In genomic region chr19:8991871-8992735, GRCm38 (mm10) we compare ENCODE assay signal across 8 mouse cellular contexts. TPM values are rescaled to one million over a fixed set of nuclear protein-coding genes. Genes with fewer than 3 reads are reported as not detected.
A peak's percentile ranks its signal among the peaks of the same experiment; 100 is the strongest.
DNase-seq lines count a peak whose midpoint lies in the region; ATAC-seq and TF ChIP-seq lines count a peak whose summit lies in the region.

No protein-coding gene starts in this region.

- 60% methylated on average over 13 of the region's 13 CpGs for whole genome bisulfite sequencing in intestine, embryonic 15.5 days
- WGBS in lung, embryonic 15.5 days = 58% methylated on average over 13 of the region's 13 CpGs

- H3K27me3 ChIP-seq in intestine, embryonic 15.5 days (replicated peaks) = no peaks in the 10 kb centered on the region
- H3K27me3 ChIP-seq in lung, embryonic 15.5 days = no peaks in the 10 kb centered on the region

- no peak for TF ChIP-seq CTCF in layer of hippocampus, adult 2 months (conservative IDR thresholded peaks at IDR 0.05)
- no peak for TF ChIP-seq CTCF in embryonic fibroblast, embryonic 13.5 days (IDR thresholded peaks at IDR 0.05; ENCODE audit: borderline replicate concordance, insufficient read depth, low read length)

- H3K9me3 ChIP-seq in intestine, embryonic 15.5 days = no peaks in the 10 kb centered on the region
- H3K9me3 ChIP-seq in lung, embryonic 15.5 days = no peaks in the 10 kb centered on the region

- H3K27ac ChIP-seq in layer of hippocampus, adult 2 months = peak overlapping the region; percentile 67
- peak overlapping the region; percentile 95 for H3K27ac ChIP-seq in embryonic fibroblast, embryonic 13.5 days (ENCODE audit: insufficient read depth, low read length)
- H3K27ac ChIP-seq in intestine, embryonic 15.5 days = peak overlapping the region; percentile 96
- peak overlapping the region; percentile 94 for H3K27ac ChIP-seq in lung, embryonic 15.5 days

- peak overlapping the region; percentile 88 for H3K4me2 ChIP-seq in intestine, embryonic 15.5 days (replicated peaks)
- peak overlapping the region; percentile 70 for H3K4me2 ChIP-seq in lung, embryonic 15.5 days

- TF ChIP-seq POLR2A in embryonic fibroblast, embryonic 13.5 days (IDR thresholded peaks at IDR 0.05; ENCODE audit: low read depth, low read length) = peak; percentile 72; the same call in 1 of the 2 replicates

- H3K4me1 ChIP-seq in embryonic fibroblast, embryonic 13.5 days (ENCODE audit: control insufficient read depth, insufficient read depth, low read length) = peaks cover 32% of the 10 kb centered on the region
- H3K4me1 ChIP-seq in intestine, embryonic 15.5 days (replicated peaks) = peaks cover 60% of the 10 kb centered on the region
- peaks cover 53% of the 10 kb centered on the region for H3K4me1 ChIP-seq in lung, embryonic 15.5 days

- no peaks in the 10 kb centered on the region for H3K36me3 ChIP-seq in intestine, embryonic 15.5 days
- H3K36me3 ChIP-seq in lung, embryonic 15.5 days = no peaks in the 10 kb centered on the region

- DNase-seq in layer of hippocampus, adult 2 months (ENCODE audit: low spot score in 2 of 2) = no peak
- DNase-seq in layer of hippocampus, postnatal 10 days (ENCODE audit: low spot score in 2 of 2) = no peak
- DNase-seq in cerebellum, postnatal 4 days (ENCODE audit: low spot score in 2 of 2) = no peak

- no peak overlapping the region; the same call in 1 of the 2 replicates for H3K4me3 ChIP-seq in layer of hippocampus, adult 2 months
- H3K4me3 ChIP-seq in embryonic fibroblast, embryonic 13.5 days (ENCODE audit: insufficient read depth, low read length) = peak overlapping the region; percentile 83
- peak overlapping the region; percentile 81 for H3K4me3 ChIP-seq in intestine, embryonic 15.5 days (replicated peaks)
- peak overlapping the region; percentile 60 for H3K4me3 ChIP-seq in lung, embryonic 15.5 days

- no peak for ATAC-seq in intestine, embryonic 15.5 days
- ATAC-seq in lung, embryonic 15.5 days (ENCODE audit: borderline replicate concordance, extremely low read depth, low FRiP score, low TSS enrichment) = no peak
- no peak for ATAC-seq in monocyte, adult 5-6 weeks (replicated peaks; ENCODE audit: insufficient number of reproducible peaks, low FRiP score, low TSS enrichment, poor library complexity, severe bottlenecking)
- no peak for ATAC-seq in megakaryocyte progenitor cell, adult 5-6 weeks (replicated peaks; ENCODE audit: poor library complexity)

- H3K9ac ChIP-seq in intestine, embryonic 15.5 days = 0 out of 2 replicates have a peak overlapping the region, but pooled peaks have one; percentile 6
- peak overlapping the region; percentile 20 for H3K9ac ChIP-seq in lung, embryonic 15.5 days

RNA-seq across cellular contexts. Expression of gene Ahnak, which starts 3.0 kb away (rescaled TPM):
- total RNA-seq in layer of hippocampus, adult 2 months (2021) = 10 to 100 TPM; 19.4 to 21.9 TPM
- total RNA-seq in layer of hippocampus, postnatal 10 days (2021) = 10 to 100 TPM; 17.2 to 18.5 TPM
- polyA plus RNA-seq in embryonic fibroblast, embryonic 13.5 days (2011; ENCODE audit: insufficient read length, low read depth, missing spikeins) = 559 and 687 TPM in 2 replicates
- polyA plus RNA-seq in intestine, embryonic 15.5 days (2015; fragmentation: Nextera tagmentation; extraction: Ambion mirVana) = 22.4 and 25.0 TPM in 2 replicates
- polyA plus RNA-seq in lung, embryonic 15.5 days (2015; fragmentation: Nextera tagmentation; extraction: Ambion mirVana) = 24.7 and 25.6 TPM in 2 replicates
- total RNA-seq in monocyte, adult 5-6 weeks (2017) = 408 to 1,020 TPM (median 414 TPM) in 3 replicates
- total RNA-seq in megakaryocyte progenitor cell, adult 5-6 weeks (2015) = 6.5 and 10.6 TPM in 2 replicates
- total RNA-seq in megakaryocyte progenitor cell, adult 5-6 weeks (2017) = 11.7 and 17.2 TPM in 2 replicates

RNA-seq across cellular contexts. Expression of gene Eef1g, which starts 25.3 kb away (rescaled TPM):
- 100 to 1,000 TPM; 238 to 242 TPM for total RNA-seq in layer of hippocampus, adult 2 months (2021)
- 100 to 1,000 TPM; 283 to 287 TPM for total RNA-seq in layer of hippocampus, postnatal 10 days (2021)
- polyA plus RNA-seq in embryonic fibroblast, embryonic 13.5 days (2011; ENCODE audit: insufficient read length, low read depth, missing spikeins) = 882 and 905 TPM in 2 replicates
- polyA plus RNA-seq in intestine, embryonic 15.5 days (2015; fragmentation: Nextera tagmentation; extraction: Ambion mirVana) = 436 and 453 TPM in 2 replicates
- polyA plus RNA-seq in lung, embryonic 15.5 days (2015; fragmentation: Nextera tagmentation; extraction: Ambion mirVana) = 420 and 427 TPM in 2 replicates
- 313 to 352 TPM (median 341 TPM) in 3 replicates for total RNA-seq in monocyte, adult 5-6 weeks (2017)
- total RNA-seq in megakaryocyte progenitor cell, adult 5-6 weeks (2015) = 1,162 and 1,182 TPM in 2 replicates
- total RNA-seq in megakaryocyte progenitor cell, adult 5-6 weeks (2017) = 754 and 796 TPM in 2 replicates

RNA-seq across cellular contexts. Expression of gene Tut1, which starts 38.5 kb away (rescaled TPM):
- total RNA-seq in layer of hippocampus, adult 2 months (2021) = 10 to 100 TPM; 20.7 to 20.8 TPM
- total RNA-seq in layer of hippocampus, postnatal 10 days (2021) = 10 to 100 TPM; 15.6 to 16.2 TPM
- polyA plus RNA-seq in embryonic fibroblast, embryonic 13.5 days (2011; ENCODE audit: insufficient read length, low read depth, missing spikeins) = 16.8 and 19.7 TPM in 2 replicates
- 29.7 and 30.4 TPM in 2 replicates for polyA plus RNA-seq in intestine, embryonic 15.5 days (2015; fragmentation: Nextera tagmentation; extraction: Ambion mirVana)
- 28.4 and 29.7 TPM in 2 replicates for polyA plus RNA-seq in lung, embryonic 15.5 days (2015; fragmentation: Nextera tagmentation; extraction: Ambion mirVana)
- total RNA-seq in monocyte, adult 5-6 weeks (2017) = 14.8 to 16.9 TPM (median 16.7 TPM) in 3 replicates
- 6.2 and 8.7 TPM in 2 replicates for total RNA-seq in megakaryocyte progenitor cell, adult 5-6 weeks (2015)
- total RNA-seq in megakaryocyte progenitor cell, adult 5-6 weeks (2017) = 19.9 and 23.8 TPM in 2 replicates

RNA-seq across cellular contexts. Expression of gene Mta2, which starts 50.4 kb away (rescaled TPM):
- total RNA-seq in layer of hippocampus, adult 2 months (2021) = 10 to 100 TPM; 58.0 to 68.7 TPM
- 10 to 100 TPM; 60.6 to 67.9 TPM for total RNA-seq in layer of hippocampus, postnatal 10 days (2021)
- polyA plus RNA-seq in embryonic fibroblast, embryonic 13.5 days (2011; ENCODE audit: insufficient read length, low read depth, missing spikeins) = 101 and 102 TPM in 2 replicates
- 130 and 139 TPM in 2 replicates for polyA plus RNA-seq in intestine, embryonic 15.5 days (2015; fragmentation: Nextera tagmentation; extraction: Ambion mirVana)
- polyA plus RNA-seq in lung, embryonic 15.5 days (2015; fragmentation: Nextera tagmentation; extraction: Ambion mirVana) = 165 and 173 TPM in 2 replicates
- 129 to 201 TPM (median 158 TPM) in 3 replicates for total RNA-seq in monocyte, adult 5-6 weeks (2017)
- total RNA-seq in megakaryocyte progenitor cell, adult 5-6 weeks (2015) = 57.9 and 63.7 TPM in 2 replicates
- total RNA-seq in megakaryocyte progenitor cell, adult 5-6 weeks (2017) = 124 and 138 TPM in 2 replicates

Comparison
In these comparisons a context has a peak if more than half of its experiments do, and no peak if none do; other contexts are left out.
1. RNA of gene Ahnak, which starts 3.0 kb away (total RNA-seq): 408 to 1,020 TPM in monocyte, adult 5-6 weeks; 19.4 to 21.9 TPM in layer of hippocampus, adult 2 months, 17.2 to 18.5 TPM in layer of hippocampus, postnatal 10 days and 6.5 to 17.2 TPM in megakaryocyte progenitor cell, adult 5-6 weeks; every median in the first group is over 10 times any median in the second.
2. Peak in every context shown above with its lines, with median percentiles within 50 percentile points of each other: H3K27ac ChIP-seq.